Mouse (Mus musculus): ENCODE measurements at regions not wholly inside any gene's neighbourhood (a gene's known extent, or its start where the extent isn't known, plus 50 kb on each side); places are given as distances from the start of the nearest gene placed in this dataset.

DNA sequence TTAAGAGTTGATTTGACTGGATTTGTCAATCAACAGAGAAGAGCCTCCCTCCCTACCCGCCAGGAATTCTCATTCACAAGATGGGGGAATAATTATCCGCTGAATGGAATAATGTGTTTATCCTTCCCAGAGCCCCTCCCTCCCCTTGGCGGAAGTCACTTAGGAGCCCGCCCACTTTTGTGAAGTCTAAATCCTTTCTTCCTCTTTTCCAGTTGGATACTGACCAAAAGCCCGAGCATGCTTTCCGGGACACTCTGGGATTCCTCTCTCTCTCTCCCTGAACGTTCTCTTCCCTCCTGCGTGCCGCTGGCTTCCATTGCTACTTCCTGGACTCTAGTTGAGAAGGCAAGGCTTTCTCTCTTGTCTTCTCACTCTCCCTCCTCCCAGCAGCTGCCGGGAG is 79.9 kb downstream of the Avpr1a start:
- TF ChIP-seq CTCF (IDR thresholded peaks at IDR 0.05; ENCODE audit: control insufficient read depth, insufficient read depth, low read length) (no peak), POLR2A (IDR thresholded peaks at IDR 0.05; ENCODE audit: borderline replicate concordance, control insufficient read depth, low read depth, low read length) (no peak)

All from bone marrow, adult 2 months (tissue).